Mouse (Mus musculus) heart, adult 11 months (tissue): ENCODE results near the gene Fbln7.

ENCODE experiments used
- DNase-seq: peaks from one replicate; pipeline ENCODE4 v3.0.0; 2022

Gene Fbln7

DNA sequence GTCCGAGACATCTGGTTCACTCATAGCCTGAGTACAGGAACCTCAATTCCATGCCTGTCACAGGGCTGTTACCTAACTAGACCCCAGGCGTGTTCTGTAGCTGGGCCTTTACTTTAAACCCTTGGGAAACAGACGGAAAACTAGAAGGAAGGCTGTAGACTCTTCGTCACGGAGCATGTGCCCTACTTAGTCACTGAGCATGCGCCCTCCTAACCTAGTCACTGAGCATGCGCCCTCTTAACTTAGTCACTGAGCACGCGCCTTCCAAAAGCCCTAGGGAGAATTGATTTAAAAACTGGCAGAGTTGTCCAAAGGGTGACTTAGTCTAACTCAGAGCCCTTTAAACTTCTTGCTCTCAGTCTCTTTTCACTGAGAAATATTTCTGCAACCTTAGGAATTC lies at the start of gene Fbln7:
TSS of gene Fbln7 (plus strand) at position 346 of the 400 bp plus-strand sequence.
- peak; percentile 62 for DNase-seq

DNA sequence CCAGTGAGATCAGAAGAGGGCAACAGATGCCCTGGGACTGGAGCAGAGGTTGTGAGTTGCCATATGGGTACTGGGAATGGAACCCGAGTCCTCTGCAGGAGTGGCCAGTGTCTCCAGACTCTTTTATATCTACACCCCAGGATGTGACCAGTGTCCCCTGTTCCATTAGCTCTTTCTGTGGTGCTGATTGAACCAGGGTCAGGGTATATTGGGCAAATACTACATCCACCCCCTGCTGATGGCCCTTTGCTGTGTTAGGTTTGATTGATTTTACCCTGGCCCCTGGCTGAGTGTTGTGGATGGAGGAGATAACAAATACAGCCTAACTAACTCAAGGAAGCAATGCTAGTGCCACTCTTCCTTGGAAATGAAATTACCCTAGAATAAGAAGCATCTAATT lies 46.5 kb upstream of the Fbln7 start:
- peak; percentile 90 for DNase-seq

DNA sequence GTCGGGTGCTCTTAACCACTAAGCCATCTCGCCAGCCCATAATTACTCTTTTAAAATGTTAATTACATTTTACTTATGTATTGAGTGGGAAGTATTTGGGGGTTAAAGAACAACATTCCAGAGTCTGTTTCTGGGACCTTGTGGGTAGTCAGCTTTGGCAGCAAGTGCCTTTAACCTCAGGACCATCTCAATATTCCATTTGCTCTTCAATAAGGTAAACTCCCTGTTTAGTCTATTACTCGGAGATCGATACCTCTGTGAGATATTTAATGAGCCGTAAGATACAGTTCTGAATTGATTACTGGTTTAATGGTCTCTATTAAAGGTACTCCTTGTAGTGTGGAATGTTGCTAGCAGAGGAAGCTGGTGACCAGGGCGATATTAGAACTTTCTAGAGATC lies 45.9 kb upstream of the Fbln7 start:
- DNase-seq = peak; percentile 31

DNA sequence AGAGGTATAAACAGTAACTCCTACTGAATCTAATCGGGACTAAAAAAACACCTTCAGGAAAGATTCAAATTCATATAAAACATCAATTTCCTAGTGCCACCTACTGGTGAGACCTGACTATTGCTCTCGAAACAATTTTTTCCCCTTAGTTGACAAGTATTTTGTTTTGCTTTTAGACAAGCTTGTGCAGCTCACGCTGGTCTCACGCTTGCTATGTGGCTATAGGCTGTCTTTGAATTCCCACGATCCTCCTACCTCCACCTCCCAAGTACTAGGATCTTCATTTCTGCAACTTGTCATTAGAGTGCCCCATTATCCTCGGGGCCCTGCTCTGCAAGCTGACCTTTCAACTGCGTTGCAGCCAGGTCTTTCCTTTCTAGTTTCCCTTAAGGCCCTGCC lies 45.4 kb upstream of the Fbln7 start:
- DNase-seq = no peak

DNA sequence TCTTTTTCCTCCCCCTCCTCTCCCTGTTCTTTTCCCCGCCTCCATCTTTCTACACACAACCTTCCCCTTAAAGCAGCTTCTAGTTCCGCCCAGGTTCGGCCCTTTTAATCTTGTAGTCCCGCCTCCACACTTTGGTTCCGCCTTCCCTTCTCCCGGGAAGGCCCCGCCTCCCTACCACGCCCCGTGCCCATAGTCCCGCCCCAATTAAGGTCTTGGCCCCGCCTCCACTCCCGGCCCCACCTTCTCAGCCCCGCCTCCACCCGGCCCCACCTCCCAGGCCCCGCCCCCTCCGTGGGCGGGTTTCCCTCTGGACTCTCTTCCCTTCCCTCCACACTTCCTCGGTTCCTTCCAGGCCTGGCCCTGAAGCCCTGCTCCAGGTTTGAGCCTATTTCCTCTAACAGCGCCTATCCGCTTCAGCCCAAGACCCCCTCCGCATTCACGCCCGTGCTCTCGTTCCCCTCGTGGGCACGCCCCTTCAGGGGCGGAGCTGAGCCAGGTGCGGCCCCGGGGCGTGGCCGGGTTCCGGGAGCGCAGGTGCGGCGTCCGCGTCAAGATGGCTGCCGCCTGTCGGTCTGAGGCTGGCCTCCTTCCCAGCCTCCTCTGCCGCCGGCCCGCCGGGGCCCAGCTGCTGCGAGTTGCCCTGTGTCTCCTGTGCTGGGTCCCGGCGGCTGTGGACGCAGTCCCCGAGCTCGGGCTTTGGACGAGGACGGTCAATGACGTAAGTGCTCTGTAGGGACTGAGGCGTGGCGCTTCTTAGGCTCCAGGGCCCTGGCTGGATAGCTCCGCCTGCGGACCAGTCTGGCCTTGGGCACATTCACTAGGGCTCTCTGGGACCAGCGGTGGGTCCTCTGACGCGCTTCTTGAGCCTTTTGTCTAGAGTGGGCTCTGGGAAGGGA lies 44.7 kb upstream of the Fbln7 start, which contains the start of gene Tmem87b:
TSS of gene Tmem87b (plus strand) at position 333 of the 896 bp plus-strand sequence.
- DNase-seq = peak; percentile 99

DNA sequence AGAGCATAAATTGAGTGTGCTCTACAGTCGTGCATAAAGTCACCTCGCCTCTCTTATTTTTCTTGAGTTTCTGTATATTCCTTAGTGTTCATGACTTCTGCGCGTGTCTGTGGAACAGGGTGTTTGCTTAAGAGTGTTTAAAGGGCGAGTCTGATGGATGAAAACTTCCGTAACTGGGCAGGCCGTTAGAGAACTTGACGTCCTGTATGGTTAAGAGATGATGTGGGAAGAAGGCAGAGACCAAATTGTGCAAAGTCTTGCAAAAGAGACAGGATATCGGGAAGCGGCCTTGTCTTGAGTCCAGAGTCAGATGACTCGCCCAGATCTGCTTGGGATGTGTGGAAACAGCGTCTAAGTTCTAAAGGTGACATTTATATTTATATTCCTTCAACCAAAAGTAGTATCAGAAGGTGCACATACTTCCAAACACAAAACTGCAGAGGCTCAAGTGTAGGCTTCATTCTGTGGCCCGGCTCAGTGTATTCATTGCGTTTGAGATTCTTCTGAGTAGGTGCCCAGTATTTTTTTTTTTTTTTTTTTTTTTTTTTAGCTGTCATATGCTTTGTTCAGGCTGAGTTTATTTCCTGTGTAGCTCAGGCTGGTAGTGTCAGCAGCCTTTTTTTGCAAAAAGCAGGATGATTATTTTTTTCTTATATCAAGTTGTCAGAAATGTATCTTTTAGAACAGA lies 43.7 kb upstream of the Fbln7 start:
- DNase-seq = peak; percentile 94

DNA sequence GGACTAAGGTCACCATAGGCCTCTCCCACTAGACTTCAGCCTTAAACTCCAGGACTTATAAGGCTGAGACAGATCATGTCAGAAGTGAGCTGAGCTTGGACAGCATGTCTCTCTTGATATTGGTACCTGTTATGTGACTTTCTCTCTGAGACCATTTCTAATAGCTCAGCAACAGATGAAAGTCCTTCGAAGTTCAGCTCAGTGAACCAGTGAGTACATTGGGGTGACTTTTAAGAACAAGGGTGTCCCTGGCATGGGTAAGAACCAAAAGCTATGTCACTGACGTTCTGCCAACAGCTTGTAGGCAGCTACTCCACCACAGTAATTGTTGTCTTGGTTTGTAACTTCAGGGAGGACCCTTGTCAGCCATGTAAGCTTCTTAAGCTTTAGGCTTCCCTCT lies 42.1 kb upstream of the Fbln7 start:
- peak; percentile 62 for DNase-seq

DNA sequence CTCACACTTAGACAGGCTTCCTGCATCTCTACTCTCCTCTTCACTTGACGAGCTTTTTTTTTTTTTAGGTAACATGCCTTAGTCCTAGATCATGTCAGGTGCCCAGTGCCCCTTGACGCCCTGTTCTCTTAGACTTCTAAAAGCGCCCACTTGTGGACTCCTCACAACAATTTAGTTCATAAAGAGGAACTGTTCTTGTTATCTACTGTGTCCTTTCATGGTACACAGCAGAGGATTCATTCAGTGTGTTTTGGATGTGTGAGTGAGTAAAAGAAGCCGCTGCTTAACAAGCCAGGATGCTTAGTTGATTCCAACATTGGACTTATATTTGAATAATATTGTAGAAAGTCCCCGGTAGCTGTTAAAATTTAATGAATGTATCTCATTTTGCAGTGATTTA lies 38.9 kb upstream of the Fbln7 start:
- DNase-seq = no peak

DNA sequence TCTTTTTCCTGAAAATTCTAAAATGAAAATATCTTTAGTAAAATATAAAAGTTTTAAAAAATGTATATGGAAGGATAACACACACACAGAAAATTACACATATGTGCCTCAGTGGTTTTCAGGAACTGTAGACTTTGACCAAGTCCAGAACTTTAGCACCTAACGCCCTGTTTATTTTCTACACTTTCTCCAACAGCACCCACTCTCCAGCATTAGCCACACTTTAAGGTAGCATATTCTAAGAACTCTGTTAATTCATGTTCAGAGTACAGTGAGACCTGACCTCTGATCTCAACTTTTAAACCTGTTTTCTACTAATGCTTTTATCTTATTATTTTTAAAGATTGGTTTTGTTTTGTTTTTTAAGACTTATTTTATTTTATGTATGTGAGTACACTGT lies 35.0 kb upstream of the Fbln7 start:
- peak; percentile 16 for DNase-seq

DNA sequence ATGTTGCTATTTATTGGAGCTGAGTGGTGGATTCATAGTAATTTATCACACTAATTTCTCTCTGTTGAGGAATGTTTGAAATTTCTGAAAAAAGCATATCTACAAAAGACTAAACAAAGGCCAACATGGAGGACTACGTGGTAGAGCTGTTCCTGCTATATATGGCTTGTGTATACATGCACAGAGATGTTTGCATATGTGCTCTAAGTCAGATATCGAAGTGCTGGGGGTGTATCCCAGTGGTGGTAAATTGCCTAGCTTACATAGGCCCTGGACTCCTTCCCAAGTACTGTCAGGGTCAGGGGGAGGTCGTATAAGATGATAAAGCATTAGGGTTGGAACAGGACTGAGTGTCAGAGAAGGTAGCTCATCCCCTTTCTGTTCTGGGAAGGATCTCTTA lies 30.2 kb upstream of the Fbln7 start:
- peak; percentile 15 for DNase-seq

DNA sequence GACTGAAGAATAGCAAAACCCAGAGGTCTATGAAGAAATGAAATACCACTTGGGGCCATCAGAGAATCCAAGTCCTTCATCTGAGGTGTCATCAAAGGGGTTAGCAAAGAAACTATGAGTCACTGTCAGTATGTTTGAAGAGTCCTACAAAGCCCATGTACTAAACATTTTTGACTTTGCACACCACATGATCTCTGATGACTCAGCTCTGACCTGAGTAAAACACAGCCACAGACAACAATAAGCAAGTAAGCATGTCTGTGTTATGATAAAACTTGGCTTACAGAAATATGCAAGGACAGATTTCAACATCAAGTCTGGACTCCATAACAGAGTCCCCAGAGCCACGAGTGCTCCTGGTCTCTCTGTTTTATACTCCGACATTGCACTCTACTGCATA lies 29.7 kb upstream of the Fbln7 start:
- DNase-seq = no peak

DNA sequence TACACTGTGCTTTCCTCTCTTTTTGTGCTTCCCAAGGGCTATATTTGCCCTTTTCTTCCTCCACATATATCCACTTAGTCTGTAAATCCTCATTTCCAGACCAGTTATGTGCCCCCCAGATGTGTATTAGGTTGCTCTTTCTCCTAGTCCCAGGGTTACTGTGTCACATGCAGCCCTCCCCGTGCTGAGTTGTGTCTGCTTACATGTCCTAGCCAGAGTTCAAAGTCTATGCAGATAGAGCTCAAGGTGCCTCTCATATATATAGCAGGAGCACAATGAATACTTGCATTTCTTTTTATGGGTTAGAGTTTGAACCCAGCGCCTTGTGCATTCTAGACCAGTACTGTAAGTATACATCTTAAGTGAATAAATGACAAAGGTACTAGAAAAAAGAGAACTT lies 29.3 kb upstream of the Fbln7 start:
- peak; percentile 49 for DNase-seq

DNA sequence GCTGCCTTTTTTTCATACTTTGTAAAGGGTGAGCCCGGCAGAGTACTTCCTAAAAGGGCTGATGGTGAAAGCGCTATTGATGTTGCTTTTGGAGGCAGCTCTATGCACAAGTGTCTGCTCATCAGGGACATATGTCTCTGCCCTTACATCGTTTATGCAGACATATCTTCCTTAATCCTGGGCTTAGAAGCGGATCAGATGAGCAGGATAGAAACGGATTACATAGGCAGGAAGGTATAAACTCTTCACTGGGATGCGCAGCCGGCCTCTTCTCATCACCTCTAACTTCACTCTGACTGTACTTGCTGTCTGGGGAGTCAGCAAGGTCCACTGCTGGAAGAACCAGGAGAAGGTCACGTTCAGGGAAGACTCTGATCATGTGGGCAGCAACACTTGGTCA lies 25.2 kb upstream of the Fbln7 start:
- peak; percentile 46 for DNase-seq

DNA sequence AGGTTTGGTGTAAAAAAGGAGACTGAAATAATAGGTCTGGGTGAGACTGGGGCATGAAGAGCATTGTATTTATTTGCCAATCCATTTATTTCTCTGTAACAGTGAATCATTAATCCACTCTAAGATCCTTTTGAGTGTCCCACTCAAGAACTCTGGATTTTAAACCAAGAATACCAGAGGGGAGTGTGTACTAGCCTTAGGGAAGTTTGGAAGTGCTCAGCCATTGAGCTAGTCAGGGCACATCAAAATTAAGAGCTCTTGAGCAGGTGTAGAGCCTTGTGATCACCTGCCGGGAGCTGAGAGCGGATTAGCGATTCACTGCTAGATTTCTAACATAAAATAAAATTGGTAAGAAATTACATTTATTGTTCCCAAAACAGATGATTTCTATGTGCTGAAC lies 24.2 kb upstream of the Fbln7 start:
- DNase-seq = peak; percentile 59

DNA sequence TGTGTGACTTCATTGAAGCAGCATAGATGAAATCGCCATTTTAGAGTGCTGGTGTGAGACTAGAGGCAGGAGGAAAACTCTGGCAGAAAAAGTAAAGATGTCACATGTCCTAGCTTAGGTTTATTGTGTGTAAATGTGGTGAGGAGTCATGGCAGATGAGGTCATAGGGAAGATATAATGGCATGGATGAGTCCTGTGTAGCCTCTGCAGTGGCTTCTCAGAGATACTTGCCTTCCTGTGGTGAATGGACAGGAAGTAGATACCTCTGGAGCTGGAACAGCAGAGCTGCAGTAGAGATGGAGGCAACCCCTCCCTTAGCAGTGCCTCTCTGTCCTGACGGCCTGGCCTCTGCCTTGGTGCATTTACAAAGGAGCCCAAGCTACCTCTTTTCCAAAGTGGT lies 23.3 kb upstream of the Fbln7 start:
- peak; percentile 50 for DNase-seq

DNA sequence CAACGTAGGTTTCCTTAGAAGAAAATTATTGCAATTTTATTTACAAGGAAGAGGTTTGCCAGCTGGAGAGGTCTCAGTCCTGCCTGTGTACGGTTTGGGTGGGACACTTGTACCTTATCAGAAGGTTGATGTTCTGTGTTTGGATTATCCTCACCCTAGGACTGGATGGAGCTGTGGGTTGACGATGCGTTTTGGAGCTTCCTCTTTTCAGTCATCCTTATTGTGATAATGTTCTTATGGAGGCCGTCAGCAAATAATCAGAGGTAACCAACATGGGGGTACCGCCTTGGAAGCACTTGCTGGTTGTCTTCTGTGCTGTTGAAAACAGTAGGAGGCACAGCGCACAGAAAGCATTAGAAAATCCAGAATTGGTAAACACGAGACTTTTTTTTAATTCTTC lies 20.3 kb upstream of the Fbln7 start:
- peak; percentile 61 for DNase-seq

DNA sequence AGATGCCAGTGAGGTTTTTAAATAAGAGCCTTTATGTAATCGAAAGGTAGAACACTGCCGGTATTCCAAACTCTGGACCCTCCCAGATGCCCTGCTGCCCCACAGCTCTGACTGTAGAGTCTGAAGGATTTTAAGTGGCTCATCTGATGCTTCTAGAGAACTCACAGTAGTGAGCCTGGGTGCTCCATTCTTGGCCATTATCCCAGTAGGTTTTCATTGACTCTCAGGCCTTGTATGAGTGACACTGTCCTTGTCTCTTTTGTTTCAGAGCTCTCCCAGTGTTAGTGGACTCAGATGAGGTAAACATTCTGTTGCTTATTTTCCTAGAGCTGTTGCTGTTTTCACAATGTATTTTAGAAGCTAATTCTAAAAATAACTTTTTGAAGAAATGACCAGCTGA lies 12.7 kb upstream of the Fbln7 start:
- peak; percentile 78 for DNase-seq

DNA sequence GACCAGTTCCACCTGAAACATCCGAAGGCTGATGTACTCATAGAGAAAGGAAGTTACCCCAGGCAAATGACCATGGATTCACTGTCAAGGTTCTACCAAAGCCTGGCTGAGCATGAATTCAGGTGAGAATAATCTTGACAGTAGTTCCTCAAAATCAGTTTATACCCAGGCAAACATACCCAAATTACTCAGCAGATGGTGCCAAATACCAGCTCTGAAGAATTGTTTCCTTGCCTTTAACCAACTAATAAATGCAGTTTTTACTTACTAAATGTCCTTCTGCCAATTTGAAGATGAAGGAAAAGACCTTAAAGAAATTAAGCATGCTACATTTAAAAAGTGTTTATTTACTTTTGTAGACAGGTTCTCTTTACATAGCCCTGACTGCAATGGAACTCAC lies 6.1 kb upstream of the Fbln7 start:
- no peak for DNase-seq

DNA sequence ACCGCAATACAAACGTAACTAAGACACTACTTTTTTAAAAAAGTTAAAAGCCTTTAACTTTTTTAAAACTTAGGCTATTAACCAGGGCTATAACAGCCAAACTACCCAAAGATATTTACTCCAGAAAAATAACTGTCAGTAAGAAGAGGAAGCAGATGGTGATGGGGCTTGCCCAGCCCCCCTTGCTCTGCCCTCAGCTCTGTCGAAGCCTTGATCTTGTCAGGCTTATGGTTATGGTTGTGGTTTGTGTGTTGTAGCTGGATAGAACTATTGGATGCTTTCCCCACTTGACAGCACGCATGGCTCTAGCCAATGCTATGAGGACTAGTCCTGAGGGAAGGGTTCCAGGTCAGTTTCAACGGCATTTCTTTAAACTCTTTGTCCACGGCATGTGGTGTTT lies 3.8 kb upstream of the Fbln7 start:
- peak; percentile 82 for DNase-seq

DNA sequence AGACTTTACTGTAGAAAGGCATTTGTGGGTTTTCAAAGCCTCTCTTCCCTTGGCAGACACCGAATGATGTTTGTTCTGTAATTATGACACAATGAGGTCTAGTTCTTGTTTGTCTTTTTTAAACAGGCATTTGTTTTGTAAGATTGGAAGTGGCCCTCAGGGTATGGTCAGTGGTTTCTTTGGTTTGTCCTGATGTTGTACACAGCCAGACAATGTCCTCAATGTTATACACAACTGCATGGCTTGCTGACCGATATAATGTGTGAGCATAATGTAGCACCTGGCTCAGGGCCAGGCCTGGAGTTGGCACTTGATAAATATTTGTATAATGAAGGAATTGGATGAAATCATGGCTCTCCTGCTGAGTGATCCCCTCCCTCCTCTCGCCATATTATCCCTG lies 2.9 kb upstream of the Fbln7 start:
- DNase-seq = peak; percentile 78

DNA sequence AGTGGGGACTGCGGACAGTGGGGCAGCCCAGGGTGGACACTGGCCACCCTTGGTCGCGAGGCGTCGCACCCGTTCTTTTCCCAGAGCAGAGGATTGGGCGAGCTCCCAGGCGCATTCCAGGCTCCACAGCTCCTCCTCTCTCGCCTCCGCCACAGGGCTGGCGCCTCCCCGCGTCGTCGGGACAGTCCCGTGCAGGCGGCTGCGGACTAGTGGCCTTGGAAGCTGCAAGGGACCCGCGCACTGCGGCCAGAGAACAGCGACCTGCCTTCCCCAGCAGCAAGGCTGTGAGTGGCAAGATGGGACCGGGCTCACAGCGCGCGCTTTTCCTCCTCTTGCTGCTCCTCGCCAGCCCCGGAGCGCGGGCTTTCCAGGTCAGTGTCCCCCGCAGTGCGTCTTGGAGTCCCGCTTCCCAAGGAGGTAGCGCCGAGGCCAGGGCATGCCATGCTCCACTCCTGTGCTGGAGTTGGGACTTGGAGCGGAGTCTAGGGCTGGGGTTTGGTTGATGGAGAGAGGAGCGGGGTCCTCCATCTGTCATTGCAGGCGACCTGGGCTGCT lies 1.1 kb downstream of the Fbln7 start:
- peak; percentile 94 for DNase-seq

DNA sequence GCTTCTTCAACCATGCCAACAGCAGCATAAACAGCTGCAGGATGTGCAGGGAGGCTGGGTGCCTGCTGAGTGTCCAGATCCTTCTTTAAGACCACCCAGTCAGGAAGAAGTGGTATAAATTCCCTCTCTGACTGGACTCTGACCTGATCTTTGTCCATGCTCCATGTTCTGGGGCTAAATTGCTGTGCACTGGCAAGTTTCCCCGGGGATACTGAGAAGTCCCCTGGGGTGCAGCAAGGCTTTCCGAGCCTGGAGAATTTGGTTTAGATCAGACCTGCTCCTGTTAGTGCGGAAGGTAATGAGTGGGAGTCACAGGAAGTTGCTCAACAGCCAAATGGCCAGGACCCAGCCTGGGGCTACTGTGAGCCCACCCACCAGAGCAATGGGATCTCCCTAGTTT lies 2.3 kb downstream of the Fbln7 start:
- DNase-seq = peak; percentile 73

DNA sequence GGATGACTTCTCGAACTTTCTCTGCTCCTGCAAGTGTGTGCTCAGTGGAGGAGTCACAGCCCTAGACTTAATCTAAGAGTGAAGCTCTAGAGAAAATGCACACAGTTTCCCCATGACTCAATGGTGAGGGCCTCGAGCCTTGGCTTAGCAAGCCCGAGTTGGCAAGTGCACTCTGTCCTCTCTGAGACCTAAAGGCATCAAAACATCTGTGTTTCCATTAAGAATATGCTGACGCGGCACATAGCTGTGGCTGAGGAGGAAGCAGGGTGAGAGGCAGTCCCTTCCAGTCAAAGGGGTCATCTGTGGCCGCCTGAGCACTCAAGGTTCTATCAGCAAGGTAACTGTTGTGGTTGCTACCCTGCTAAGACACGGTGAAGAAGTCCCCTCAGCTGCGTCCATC lies 8.9 kb downstream of the Fbln7 start:
- peak; percentile 91 for DNase-seq

DNA sequence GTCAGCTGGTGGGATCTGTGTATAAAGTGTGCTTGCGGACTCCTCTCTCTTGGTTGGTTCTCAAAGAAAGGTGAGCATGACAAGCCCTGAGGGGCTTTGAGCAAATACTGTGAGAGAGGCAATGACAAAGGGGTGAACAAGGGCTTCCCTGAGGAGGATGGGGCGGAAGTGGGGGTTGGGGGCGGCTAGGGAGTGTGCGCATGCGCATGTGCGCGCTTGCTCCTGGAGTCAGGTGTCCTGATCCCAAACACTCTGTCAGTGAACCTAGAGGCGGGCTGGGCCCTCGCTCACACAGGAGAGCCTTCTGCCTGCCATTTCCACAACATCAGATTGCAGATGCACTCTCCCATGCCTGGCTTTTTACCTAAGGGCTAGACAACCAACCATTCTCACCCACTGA lies 9.5 kb downstream of the Fbln7 start:
- DNase-seq = no peak
